Mouse (Mus musculus): ENCODE data around the gene Hist2h2ac.

GRCm38 (mm10) chr3:96178902-96179301, 41.8 kb downstream of the Hist2h2ac start:
- no peak for TF ChIP-seq POLR2A (IDR thresholded peaks at IDR 0.05; ENCODE audit: control insufficient read depth, low read depth, low read length)
- TF ChIP-seq CTCF (IDR thresholded peaks at IDR 0.05; ENCODE audit: control insufficient read depth, insufficient read depth, insufficient replicate concordance, low read depth, low read length): no peak
